Mouse (Mus musculus): ENCODE measurements at regions not wholly inside any gene's neighbourhood (a gene's known extent, or its start where the extent isn't known, plus 50 kb on each side); places are given as distances from the start of the nearest gene placed in this dataset.

DNA sequence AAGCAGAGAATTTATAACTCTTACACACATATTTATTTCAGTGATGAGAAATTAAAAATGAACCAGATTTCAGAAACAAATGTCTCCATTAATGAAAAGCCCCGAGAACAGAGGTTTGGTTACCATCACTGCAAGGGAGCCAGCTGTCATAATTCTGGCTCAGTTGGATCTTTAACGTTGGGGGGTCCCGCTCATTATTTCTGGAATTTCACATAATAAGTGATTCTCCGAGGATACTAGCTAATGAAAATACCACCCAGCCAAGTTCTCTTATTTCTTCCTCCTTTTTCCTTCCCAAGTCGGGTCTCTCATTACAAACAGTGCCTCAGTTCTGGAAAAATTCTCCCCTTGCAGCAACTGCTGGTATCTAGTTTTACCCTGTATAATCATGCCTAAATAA lies 659.0 kb upstream of the Marcks start:
- H3K4me3 ChIP-seq = no peak overlapping the region
- H3K79me2 ChIP-seq (ENCODE audit: control insufficient read depth, insufficient read depth) = no peaks in the 10 kb centered on the region
- TF ChIP-seq REST (IDR thresholded peaks at IDR 0.05; ENCODE audit: insufficient read depth, insufficient read length) (no peak), POLR2A (IDR thresholded peaks at IDR 0.05; ENCODE audit: insufficient read length, low read depth) (no peak), MYOG (IDR thresholded peaks at IDR 0.05; ENCODE audit: control insufficient read depth in 1 of 3, insufficient read depth in 1 of 3, insufficient read length in 2 of 3, low read depth in 2 of 3) (no peak), MAX (IDR thresholded peaks at IDR 0.05; ENCODE audit: low read depth) (no peak), MYOD1 (IDR thresholded peaks at IDR 0.05; ENCODE audit: control insufficient read depth in 1 of 3, insufficient read length in 2 of 3, low read depth in 2 of 3) (no peak), CEBPB (IDR thresholded peaks at IDR 0.05; ENCODE audit: insufficient read depth, poor library complexity, severe bottlenecking) (no peak), TCF3 (IDR thresholded peaks at IDR 0.05; ENCODE audit: insufficient read length, low read depth) (no peak), TCF12 (IDR thresholded peaks at IDR 0.05; ENCODE audit: insufficient read depth, poor library complexity, severe bottlenecking) (no peak), SRF (IDR thresholded peaks at IDR 0.05; ENCODE audit: control insufficient read depth, insufficient read length, low read depth) (no peak), USF1 (IDR thresholded peaks at IDR 0.05; ENCODE audit: low read depth) (no peak), POLR2AphosphoS2 (IDR thresholded peaks at IDR 0.05; ENCODE audit: insufficient read length, low read depth) (no peak), E2F4 (IDR thresholded peaks at IDR 0.05; ENCODE audit: insufficient read depth) (no peak)
- H3ac ChIP-seq (ENCODE audit: control insufficient read depth, insufficient read length) = no peak overlapping the region
- H3K27me3 ChIP-seq (ENCODE audit: control insufficient read depth, insufficient read depth, insufficient read length) = no peaks in the 10 kb centered on the region
- H3K36me3 ChIP-seq (ENCODE audit: control insufficient read depth, insufficient read depth) = no peaks in the 10 kb centered on the region
- no peak overlapping the region for H3K4me2 ChIP-seq (ENCODE audit: low read depth)

DNA sequence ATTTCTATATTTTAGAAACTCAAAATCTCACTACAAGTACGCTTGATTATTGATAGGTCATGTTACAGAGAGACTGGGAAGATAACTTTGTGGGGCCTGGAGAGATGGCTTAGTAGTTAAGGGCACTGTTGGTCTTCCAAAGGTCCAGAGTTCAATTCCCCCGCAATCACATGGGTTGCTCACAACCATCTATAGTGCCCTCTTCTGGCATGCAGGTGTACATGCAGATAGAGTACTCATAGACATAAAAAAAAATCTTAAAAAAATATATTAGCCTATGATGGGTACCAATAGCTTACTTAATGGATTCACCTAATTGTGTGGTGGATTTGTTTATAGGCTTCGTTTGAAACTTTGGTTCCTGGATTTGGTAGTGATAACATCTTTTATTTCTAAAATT lies 654.2 kb upstream of the Marcks start:
- Histone ChIP-seq H3K4me2 (ENCODE audit: low read depth) (no peak overlapping the region), H3ac (ENCODE audit: control insufficient read depth, insufficient read length) (no peak overlapping the region), H3K79me2 (ENCODE audit: control insufficient read depth, insufficient read depth) (no peaks in the 10 kb centered on the region), H3K36me3 (ENCODE audit: control insufficient read depth, insufficient read depth) (no peaks in the 10 kb centered on the region), H3K4me3 (no peak overlapping the region), H3K27me3 (ENCODE audit: control insufficient read depth, insufficient read depth, insufficient read length) (no peaks in the 10 kb centered on the region)
- TF ChIP-seq TCF3 (IDR thresholded peaks at IDR 0.05; ENCODE audit: insufficient read length, low read depth) (no peak), POLR2A (IDR thresholded peaks at IDR 0.05; ENCODE audit: insufficient read length, low read depth) (no peak), TCF12 (IDR thresholded peaks at IDR 0.05; ENCODE audit: insufficient read depth, poor library complexity, severe bottlenecking) (no peak), SRF (IDR thresholded peaks at IDR 0.05; ENCODE audit: control insufficient read depth, insufficient read length, low read depth) (no peak), POLR2AphosphoS2 (IDR thresholded peaks at IDR 0.05; ENCODE audit: insufficient read length, low read depth) (no peak), MYOG (IDR thresholded peaks at IDR 0.05; ENCODE audit: control insufficient read depth in 1 of 3, insufficient read depth in 1 of 3, insufficient read length in 2 of 3, low read depth in 2 of 3) (no peak), USF1 (IDR thresholded peaks at IDR 0.05; ENCODE audit: low read depth) (no peak), CEBPB (IDR thresholded peaks at IDR 0.05; ENCODE audit: insufficient read depth, poor library complexity, severe bottlenecking) (no peak), MAX (IDR thresholded peaks at IDR 0.05; ENCODE audit: low read depth) (no peak), E2F4 (IDR thresholded peaks at IDR 0.05; ENCODE audit: insufficient read depth) (no peak), REST (IDR thresholded peaks at IDR 0.05; ENCODE audit: insufficient read depth, insufficient read length) (no peak), MYOD1 (IDR thresholded peaks at IDR 0.05; ENCODE audit: control insufficient read depth in 1 of 3, insufficient read length in 2 of 3, low read depth in 2 of 3) (no peak)

DNA sequence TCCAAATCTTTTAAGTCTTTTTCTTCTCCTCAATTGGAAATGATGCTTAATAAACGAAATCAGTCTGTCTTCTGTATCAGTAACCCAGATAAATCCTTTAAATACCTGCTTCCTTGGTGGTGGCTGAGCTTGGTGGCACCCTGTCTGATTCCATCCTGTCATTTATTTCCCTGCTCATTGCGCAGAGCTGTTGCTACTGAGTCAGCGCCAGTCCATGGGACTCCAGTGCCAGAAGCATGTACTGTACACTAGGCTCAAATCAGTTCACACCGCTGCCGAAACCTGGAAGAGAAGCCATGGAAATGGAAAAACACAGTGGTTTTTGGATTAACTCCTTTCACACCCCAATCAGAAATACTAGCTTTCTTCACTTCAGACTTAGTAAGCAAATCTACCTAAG lies 649.3 kb upstream of the Marcks start:
- Histone ChIP-seq H3K79me2 (ENCODE audit: control insufficient read depth, insufficient read depth) (no peaks in the 10 kb centered on the region), H3ac (ENCODE audit: control insufficient read depth, insufficient read length) (no peak overlapping the region), H3K4me3 (no peak overlapping the region), H3K4me2 (ENCODE audit: low read depth) (no peak overlapping the region), H3K27me3 (ENCODE audit: control insufficient read depth, insufficient read depth, insufficient read length) (no peaks in the 10 kb centered on the region), H3K36me3 (ENCODE audit: control insufficient read depth, insufficient read depth) (no peaks in the 10 kb centered on the region)
- TF ChIP-seq POLR2AphosphoS2 (IDR thresholded peaks at IDR 0.05; ENCODE audit: insufficient read length, low read depth) = no peak
- no peak for TF ChIP-seq MYOG (IDR thresholded peaks at IDR 0.05; ENCODE audit: control insufficient read depth in 1 of 3, insufficient read depth in 1 of 3, insufficient read length in 2 of 3, low read depth in 2 of 3)
- no peak for TF ChIP-seq POLR2A (IDR thresholded peaks at IDR 0.05; ENCODE audit: insufficient read length, low read depth)
- TF ChIP-seq TCF12 (IDR thresholded peaks at IDR 0.05; ENCODE audit: insufficient read depth, poor library complexity, severe bottlenecking) = no peak
- no peak for TF ChIP-seq MYOD1 (IDR thresholded peaks at IDR 0.05; ENCODE audit: control insufficient read depth in 1 of 3, insufficient read length in 2 of 3, low read depth in 2 of 3)
- no peak for TF ChIP-seq E2F4 (IDR thresholded peaks at IDR 0.05; ENCODE audit: insufficient read depth)
- TF ChIP-seq REST (IDR thresholded peaks at IDR 0.05; ENCODE audit: insufficient read depth, insufficient read length) = no peak
- TF ChIP-seq SRF (IDR thresholded peaks at IDR 0.05; ENCODE audit: control insufficient read depth, insufficient read length, low read depth) = no peak
- no peak for TF ChIP-seq USF1 (IDR thresholded peaks at IDR 0.05; ENCODE audit: low read depth)
- no peak for TF ChIP-seq CEBPB (IDR thresholded peaks at IDR 0.05; ENCODE audit: insufficient read depth, poor library complexity, severe bottlenecking)
- TF ChIP-seq TCF3 (IDR thresholded peaks at IDR 0.05; ENCODE audit: insufficient read length, low read depth) = no peak
- TF ChIP-seq MAX (IDR thresholded peaks at IDR 0.05; ENCODE audit: low read depth) = no peak

DNA sequence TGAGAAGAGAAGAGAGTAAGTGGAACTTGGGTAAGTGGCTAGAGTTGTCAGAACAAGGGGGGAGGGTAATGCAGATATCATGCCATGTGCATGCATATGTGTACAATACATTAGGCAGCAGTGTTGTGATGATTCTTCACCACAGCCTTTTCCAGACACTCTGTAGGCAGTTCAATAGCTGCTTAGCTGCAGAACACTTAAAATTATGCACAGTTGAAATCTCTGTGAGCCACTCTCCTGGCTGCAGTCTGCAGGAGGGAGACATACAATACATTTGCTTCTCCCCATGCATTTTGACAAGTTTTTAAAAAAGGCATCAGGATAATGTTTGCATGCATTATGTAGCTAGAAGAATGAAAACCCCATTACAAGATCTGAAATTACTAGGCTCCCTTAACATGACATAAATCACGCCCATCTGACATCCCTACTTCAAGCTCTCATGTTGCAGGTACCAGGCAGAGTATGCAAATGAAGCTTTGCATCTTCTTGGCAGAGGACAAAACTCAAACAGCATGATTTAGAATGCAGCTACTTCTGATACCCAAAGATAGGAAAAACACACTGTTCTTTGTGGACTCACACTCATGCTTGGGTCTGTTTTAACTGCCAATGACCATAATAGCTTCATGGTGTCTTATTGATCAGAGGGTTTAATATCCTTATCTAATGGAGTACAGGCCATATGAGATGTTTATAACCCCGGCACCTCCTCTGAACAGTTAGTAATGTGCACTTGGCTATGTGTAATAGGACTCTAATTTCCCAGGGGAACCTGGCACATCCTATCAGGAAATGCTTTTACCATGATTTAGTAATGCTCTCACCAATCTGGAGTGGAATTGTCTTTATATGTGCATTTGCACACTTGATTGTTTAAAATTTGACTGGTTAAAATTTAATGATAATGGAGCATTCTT lies 640.9 kb upstream of the Marcks start:
- no peaks in the 10 kb centered on the region for H3K36me3 ChIP-seq (ENCODE audit: control insufficient read depth, insufficient read depth)
- H3K27me3 ChIP-seq (ENCODE audit: control insufficient read depth, insufficient read depth, insufficient read length) = no peaks in the 10 kb centered on the region
- H3K4me2 ChIP-seq (ENCODE audit: low read depth) = no peak overlapping the region
- H3K79me2 ChIP-seq (ENCODE audit: control insufficient read depth, insufficient read depth) = no peaks in the 10 kb centered on the region
- TF ChIP-seq POLR2AphosphoS2 (IDR thresholded peaks at IDR 0.05; ENCODE audit: insufficient read length, low read depth) = no peak
- TF ChIP-seq TCF12 (IDR thresholded peaks at IDR 0.05; ENCODE audit: insufficient read depth, poor library complexity, severe bottlenecking) = no peak
- no peak for TF ChIP-seq POLR2A (IDR thresholded peaks at IDR 0.05; ENCODE audit: insufficient read length, low read depth)
- no peak for TF ChIP-seq MYOG (IDR thresholded peaks at IDR 0.05; ENCODE audit: control insufficient read depth in 1 of 3, insufficient read depth in 1 of 3, insufficient read length in 2 of 3, low read depth in 2 of 3)
- no peak for TF ChIP-seq SRF (IDR thresholded peaks at IDR 0.05; ENCODE audit: control insufficient read depth, insufficient read length, low read depth)
- no peak for TF ChIP-seq E2F4 (IDR thresholded peaks at IDR 0.05; ENCODE audit: insufficient read depth)
- TF ChIP-seq MYOD1 (IDR thresholded peaks at IDR 0.05; ENCODE audit: control insufficient read depth in 1 of 3, insufficient read length in 2 of 3, low read depth in 2 of 3) = no peak
- TF ChIP-seq CEBPB (IDR thresholded peaks at IDR 0.05; ENCODE audit: insufficient read depth, poor library complexity, severe bottlenecking) = no peak
- TF ChIP-seq MAX (IDR thresholded peaks at IDR 0.05; ENCODE audit: low read depth) = no peak
- TF ChIP-seq USF1 (IDR thresholded peaks at IDR 0.05; ENCODE audit: low read depth) = no peak
- no peak for TF ChIP-seq TCF3 (IDR thresholded peaks at IDR 0.05; ENCODE audit: insufficient read length, low read depth)
- no peak overlapping the region for H3K4me3 ChIP-seq
- H3ac ChIP-seq (ENCODE audit: control insufficient read depth, insufficient read length) = no peak overlapping the region

Measured in myocyte (in vitro differentiated cells).